Mouse (Mus musculus) lung, adult 2 months (tissue): Measurements from ENCODE around the gene Tpra1.

ENCODE experiments used
- CTCF ChIP-seq: fragments of 200-500 bp; IDR thresholded peaks from 2 replicates; pipeline ENCODE4 v1.5.1; 2011; ENCODE audit warnings: mild to moderate bottlenecking, low read length, control low read depth; ENCODE audit not compliant: insufficient read depth
- POLR2A ChIP-seq: fragments of 200-500 bp; IDR thresholded peaks from 2 replicates; pipeline ENCODE4 v1.6.1; 2011; ENCODE audit warnings: low read depth, mild to moderate bottlenecking, control low read depth, low read length, borderline replicate concordance; ENCODE audit errors: extremely low read depth

- no peak for TF ChIP-seq POLR2A
- TF ChIP-seq CTCF, result no peak
Observed at GRCm38 (mm10) chr6:88903708-88904107, 1.7 kb downstream of the Tpra1 start.
